Mouse (Mus musculus): ENCODE measurements around the gene Sirt6.

DNA sequence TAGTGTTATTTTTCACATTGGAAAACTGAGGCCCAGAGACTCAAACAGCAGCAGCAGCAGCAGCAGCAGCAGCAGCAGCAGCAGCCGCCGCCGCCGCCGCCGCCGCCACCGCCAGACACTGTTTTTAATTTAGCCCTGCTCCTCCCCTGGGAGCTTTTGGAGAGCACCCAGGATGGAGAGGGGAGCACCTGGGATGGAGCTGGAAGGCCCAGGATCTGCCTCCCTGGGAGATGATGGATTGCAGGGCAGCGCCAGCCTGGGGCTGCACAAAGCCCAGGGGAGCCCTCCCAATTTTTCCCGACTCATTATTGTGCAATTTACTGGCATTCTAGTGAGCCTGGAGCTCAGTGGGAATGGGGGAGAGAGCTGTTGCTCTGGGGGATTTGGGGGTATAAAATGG, 31.0 kb downstream of the Sirt6 start:
- TF ChIP-seq MAFK (IDR thresholded peaks at IDR 0.05; ENCODE audit: insufficient read depth, low read depth, low read length) (no peak), CHD2 (IDR thresholded peaks at IDR 0.05; ENCODE audit: low read depth, low read length) (no peak), ZNF384 (IDR thresholded peaks at IDR 0.05; ENCODE audit: low read depth, low read length) (no peak), HCFC1 (IDR thresholded peaks at IDR 0.05; ENCODE audit: borderline replicate concordance, insufficient read depth, low read length) (no peak), ZC3H11A (IDR thresholded peaks at IDR 0.05; ENCODE audit: borderline replicate concordance, low read depth, low read length) (no peak)
